Mouse (Mus musculus) hematopoietic stem cell, adult 5-6 weeks (primary cell): Measurements from ENCODE around the gene Arhgap15. TPM values are rescaled to one million over a fixed set of nuclear protein-coding genes. Genes with fewer than 3 reads are reported as not detected.
A peak's percentile ranks its signal among the peaks of the same experiment; 100 is the strongest.

ENCODE experiments used
- ATAC-seq, 2 experiments: fragments of 125-278 bp in 1 of 2; replicated peaks in 1 of 2; 2 replicates each; pipeline ENCODE4 v1.8.0; 2016 to 2017; ENCODE audit warnings: inconsistent platforms in 2 of 2, mild to moderate bottlenecking in 2 of 2, moderate number of reproducible peaks in 2 of 2, low read depth in 1 of 2, moderate TSS enrichment in 1 of 2; ENCODE audit not compliant: low FRiP score in 2 of 2, poor library complexity in 2 of 2, severe bottlenecking in 2 of 2, insufficient read depth in 1 of 2, low TSS enrichment in 1 of 2
- total RNA-seq: library from RNA; stranded (forward); fragments of 172-1452, 232-1000 nt; gene quantifications from 2 replicates; pipeline ENCODE4 v1.2.3, GENCODE M21; 2017

The Arhgap15 gene
- total RNA-seq, 1 experiment from 2014 or later: 148 TPM

DNA sequence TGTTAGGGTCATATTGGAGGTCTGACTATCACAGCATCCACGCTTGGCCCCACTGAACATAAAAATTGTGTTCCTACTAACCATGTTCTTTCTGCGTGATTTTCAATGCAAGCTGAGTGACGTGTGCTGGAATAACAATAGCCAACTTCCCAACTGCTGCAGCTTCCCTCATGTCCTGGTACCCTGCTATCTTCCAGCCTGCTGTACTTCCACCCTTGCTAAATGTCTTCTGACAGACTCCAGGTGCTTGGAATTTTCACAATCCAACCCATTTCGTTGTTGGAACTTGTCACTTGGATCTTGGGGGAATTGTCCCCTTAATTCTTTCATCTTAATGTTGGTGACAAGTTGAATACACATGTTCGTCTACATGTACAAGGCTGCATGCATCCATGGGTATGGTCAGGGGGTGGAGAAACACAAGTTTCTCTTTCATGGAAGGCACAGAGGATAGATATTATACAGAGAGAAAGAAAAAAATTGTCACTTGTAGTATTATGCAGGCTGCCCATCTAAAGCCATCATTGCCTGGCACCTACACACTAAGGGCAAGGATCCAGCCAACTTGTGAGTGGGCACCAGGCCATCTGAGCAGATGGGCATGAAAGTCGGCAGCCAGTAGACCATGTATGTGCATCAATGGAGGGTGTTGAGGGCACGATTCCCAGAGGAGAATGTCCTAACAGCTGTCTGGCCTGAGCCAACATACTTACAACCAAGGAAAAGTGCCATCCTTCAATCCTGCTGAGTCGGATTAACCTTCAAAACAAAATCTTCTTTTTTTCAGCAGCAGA lies 68.4 kb downstream of the Arhgap15 start:
- no peak for ATAC-seq

GRCm38 (mm10) chr2:43835931-43836330 lies 87.3 kb downstream of the Arhgap15 start:
- peak; percentile 76 to 80; a peak in 3 of 4 replicates for ATAC-seq

DNA sequence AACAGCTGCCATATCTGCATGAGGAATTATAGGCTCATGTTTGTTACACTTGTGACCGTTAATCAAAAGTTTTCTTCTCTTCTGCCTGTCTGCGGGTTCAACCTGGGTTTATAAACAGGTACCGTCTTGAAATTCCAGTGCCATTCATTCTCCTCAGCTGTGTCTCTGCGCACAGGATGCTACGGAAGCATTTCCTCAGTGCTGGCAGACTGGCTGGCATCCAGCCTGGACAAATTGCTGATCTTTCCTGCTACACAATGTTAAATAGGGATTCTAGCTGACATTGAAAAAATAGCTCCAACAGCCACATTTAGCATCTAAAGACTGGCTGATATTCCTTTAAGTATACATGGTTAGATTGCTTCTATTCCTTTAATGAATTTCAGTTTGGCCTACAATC lies 93.0 kb downstream of the Arhgap15 start:
- no peak for ATAC-seq

- ATAC-seq: peak; percentile 32 to 66; a peak in 1 of 4 replicates
Observed at GRCm38 (mm10) chr2:43851195-43851594, 102.6 kb downstream of the Arhgap15 start.

- peak; percentile 59 to 75; a peak in 3 of 4 replicates for ATAC-seq
Observed at GRCm38 (mm10) chr2:43862709-43863108, 114.1 kb downstream of the Arhgap15 start.

GRCm38 (mm10) chr2:43902403-43902973 lies 153.9 kb downstream of the Arhgap15 start:
- ATAC-seq: peak; percentile 89 to 91

DNA sequence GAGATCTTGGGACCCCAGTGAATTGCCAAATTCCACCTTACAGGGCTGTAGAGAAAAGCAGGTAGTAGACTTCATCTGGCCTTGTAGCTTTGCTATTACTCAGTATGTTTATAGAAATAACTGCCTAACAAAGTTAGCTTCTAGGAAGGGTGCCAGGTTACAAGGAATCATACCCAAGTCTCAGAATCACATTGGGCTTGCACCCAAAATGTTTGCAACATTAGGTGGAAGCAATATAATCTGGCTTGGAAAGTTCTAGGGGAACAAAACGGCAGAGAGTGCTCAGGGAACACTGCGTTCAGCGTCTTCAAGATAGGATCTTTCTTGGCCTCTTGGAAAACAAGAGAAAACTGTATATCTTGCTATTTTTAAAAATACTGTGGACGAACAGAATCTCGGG lies 158.9 kb downstream of the Arhgap15 start:
- no peak for ATAC-seq

DNA sequence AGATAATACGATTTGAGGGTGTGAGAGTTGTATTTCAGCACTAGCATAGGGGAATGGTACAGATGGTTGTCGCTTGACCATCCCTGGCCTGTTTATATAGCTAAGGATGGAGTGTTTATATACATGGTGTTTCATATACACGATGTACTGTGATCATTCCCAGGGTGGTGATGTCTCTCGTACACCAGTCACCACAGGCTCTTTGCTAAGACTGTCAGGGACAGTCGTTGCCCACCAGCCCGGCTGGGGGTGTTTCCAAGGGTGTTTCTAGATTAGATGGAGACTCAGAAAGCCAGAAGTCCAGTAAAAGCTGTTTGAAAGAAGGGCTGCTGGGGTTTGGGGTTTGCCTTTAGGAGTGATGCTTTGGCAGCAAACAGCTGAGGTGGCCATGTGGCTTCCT lies 165.5 kb downstream of the Arhgap15 start:
- no peak for ATAC-seq

DNA sequence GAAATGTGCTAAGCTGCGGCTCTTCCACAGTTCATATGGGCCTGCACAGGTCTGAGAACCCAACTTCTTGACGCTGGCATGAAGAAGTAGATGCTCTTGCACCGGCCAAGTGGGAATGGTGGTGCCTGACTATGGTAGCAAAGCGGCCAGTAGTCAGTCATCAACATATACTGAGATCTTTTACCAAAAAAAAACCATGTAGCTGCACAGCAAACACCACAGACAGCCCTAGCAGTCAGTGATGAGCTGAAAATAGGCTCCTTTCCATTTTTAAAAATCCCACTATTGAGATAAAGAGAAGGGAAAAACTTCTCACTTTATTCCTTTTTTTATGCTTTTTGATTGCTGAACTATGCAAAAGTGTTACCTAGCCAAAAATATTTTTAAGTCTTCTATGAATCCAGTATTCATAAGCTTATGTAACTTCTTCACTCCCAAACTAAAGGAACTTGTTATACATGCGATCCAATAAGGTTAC lies 175.3 kb downstream of the Arhgap15 start:
- no peak for ATAC-seq

DNA sequence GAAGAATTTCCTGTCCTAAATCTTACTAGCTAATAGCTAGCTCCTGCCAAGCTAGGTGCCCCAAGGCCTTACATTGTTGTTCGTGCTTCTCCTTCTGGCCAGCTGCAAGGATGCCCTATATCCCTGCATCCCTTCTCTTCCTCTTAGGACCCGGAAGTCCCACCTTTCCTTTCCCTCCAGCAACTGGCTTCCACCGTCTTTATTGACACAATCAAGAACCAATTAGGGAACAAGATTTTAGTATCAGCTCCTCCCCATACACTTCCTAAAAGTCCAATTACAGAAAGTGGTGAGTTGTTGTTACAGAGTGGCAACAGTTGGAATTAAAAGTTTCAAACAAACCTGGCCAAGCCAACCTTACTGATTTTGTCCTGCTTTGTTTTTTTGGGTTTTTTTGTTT lies 183.1 kb downstream of the Arhgap15 start:
- no peak for ATAC-seq

DNA sequence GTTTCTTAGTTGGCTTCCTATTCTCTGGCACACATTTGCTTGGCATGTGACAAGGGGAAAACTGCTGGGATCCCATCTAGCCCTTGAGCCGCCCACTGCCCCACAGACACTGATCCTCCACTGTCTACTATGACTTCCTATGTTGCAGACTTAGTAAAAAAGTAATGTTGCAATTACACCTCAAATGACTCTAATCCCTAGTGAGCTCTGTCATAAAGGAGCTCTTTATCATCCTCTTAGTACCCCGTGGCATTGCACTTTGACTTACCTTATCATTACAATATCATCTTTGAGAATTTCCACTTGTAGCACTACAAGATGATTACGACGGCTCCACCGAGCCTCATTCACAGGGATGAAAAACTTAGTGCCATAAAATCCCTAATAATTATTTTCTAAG lies 190.6 kb downstream of the Arhgap15 start:
- ATAC-seq: no peak

GRCm38 (mm10) chr2:43945679-43946078 lies 197.1 kb downstream of the Arhgap15 start:
- no peak for ATAC-seq

DNA sequence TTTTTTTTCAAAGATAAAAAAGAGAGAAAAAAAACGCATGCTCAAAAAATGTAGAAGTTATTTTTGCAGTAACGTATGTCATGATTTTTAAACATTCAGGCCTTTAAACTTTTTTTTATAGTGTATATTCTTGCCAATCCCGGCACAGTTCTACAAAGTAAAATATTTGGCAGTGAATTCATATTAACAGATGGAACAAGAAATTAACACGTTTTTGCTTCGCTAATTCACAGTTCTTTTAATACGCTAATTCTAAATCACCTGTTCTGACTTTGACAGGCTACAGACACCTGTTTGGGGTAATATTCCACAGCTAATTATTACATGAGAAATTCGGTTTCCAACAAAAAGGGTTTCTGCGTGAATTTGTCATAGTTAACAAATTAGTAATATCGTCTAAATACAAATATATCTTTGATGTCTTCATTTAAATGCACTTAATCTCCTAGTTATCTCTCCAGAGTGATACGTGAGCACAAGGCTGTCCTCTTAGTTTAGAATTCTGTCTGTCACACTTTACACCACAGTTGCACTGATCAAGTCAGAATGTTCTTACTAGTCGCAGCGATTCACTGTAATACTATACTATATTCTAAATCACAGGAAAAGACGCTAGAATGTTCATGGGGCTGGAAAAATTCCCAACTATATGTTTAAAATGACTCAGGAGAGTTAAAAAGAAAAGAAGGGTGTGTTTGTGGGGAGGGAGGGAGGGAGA lies 201.3 kb downstream of the Arhgap15 start:
- ATAC-seq: no peak

- ATAC-seq: no peak
Observed at GRCm38 (mm10) chr2:43950741-43951140, 202.1 kb downstream of the Arhgap15 start.

DNA sequence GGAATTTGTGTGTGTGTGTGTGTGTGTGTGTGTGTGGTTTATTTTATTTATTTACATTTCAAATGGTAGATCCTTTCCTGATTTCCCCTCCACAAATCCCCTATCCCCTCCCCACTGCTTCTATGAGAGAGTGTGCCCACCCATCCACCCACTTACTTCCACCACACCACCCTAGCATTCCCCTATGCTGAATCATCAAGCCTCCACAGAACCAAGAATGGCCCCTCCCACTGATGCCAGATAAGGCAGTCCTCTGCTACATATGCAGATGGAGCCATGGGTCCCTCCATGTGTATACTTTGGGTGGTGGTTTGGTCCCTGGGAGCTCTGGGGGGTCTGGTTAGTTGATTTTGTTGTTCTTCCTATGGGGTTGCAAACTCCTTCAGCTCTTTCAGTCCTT lies 210.6 kb downstream of the Arhgap15 start:
- no peak for ATAC-seq

DNA sequence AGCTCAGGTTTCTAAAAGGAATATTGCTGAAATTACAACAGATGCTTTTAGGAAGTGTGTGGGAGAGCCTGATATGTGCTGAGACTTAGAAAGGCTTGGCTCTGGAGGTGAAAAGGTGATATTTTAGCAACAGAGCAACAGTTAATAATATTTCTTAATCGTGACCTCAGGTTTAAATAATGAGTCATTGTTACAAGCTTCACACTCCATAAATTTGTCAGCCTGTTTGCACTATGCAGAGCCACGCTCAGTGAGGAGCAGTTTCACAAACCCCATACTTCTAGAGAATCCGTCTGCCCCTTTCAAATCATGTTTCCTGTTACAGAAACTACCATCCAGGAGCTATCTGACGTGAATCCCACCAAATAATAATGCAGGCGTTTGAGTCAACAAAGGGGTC lies 213.8 kb downstream of the Arhgap15 start:
- ATAC-seq: no peak

DNA sequence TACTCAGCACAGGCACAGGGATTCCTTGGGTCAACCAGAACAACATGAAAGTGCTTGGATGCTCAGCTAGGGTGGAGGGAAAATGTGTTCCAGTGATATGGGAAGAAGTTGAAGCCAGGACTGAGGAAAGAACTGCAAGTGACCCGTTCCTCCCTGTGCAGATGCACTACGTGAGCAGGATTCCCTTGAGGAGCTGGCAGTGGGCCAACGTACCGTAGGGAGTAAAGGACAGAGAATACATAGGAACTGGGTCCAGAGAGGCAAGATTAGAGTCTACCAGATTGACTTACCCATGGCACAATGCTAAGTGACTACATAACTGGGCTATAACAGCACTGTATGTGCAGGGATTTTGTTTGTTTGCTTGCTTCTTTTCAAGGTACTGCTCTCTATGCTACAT lies 220.0 kb downstream of the Arhgap15 start:
- no peak for ATAC-seq

- no peak for ATAC-seq
Observed at GRCm38 (mm10) chr2:43977732-43978131, 229.1 kb downstream of the Arhgap15 start.
